Mouse (Mus musculus): Measurements from ENCODE around the gene Sclt1.

Gene Sclt1

GRCm38 (mm10) chr3:41606330-41606664 is 136.0 kb downstream of the Sclt1 start:
- no peak for DNase-seq (ENCODE audit: low spot score)

DNA sequence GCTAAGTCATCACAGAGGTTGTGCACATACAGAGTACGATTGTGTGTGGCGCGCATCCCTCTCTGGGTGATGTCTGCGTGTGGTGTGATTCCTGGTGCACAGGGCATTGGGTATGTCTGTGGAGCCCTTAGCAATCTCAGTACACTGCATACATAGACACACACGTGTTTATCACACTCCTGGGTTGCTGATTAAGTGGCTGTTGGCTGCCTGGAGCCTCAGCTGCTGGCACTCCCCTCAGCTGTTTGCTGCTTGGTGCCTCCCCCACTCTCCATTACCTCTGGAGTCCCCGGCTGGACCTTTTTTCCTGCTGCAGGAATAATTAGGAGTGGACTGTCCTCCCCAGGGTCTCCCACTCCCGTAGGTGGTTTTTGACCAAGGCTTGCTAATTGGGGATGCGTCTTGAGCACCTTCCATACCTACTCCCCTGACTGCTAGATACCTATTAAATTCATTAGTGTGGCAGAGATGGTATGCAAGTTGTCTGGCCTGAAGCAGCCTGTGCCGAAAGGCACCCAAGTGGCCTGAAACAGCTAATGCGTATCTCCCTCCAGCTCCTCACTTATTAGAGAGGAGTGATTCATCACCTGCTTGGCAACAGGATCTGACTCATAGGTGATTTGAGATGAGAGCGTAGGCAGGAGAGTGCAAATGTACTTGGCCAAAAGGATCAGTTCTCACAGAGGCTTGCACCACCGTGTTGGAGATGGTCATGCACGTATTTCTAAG is 136.5 kb downstream of the Sclt1 start:
- DNase-seq (ENCODE audit: low spot score), result no peak

- no peak for DNase-seq (ENCODE audit: low spot score)
Observed at GRCm38 (mm10) chr3:41604629-41605321, 137.5 kb downstream of the Sclt1 start.

- no peak for DNase-seq (ENCODE audit: low spot score)
Observed at GRCm38 (mm10) chr3:41603470-41604019, 138.8 kb downstream of the Sclt1 start.

DNA sequence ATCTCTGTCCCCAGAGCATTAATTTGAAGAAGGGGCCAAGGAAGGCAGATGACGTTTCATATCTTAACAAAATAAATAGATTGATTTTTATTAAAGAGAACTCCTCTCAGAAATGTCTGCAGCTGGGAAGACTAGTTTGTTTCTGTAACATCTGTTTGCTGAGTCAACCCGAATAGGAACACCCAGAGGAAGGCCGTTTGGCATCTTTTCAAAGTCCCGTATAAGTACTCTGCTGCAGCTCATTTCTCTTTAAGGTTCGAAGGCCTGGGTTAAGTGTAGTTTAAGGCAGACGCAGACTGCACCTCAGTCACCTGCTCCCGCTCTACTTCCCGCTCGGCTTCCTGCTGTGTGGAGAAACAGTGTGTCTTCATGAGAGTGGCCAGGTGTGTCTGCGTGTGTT is 139.4 kb downstream of the Sclt1 start:
- no peak for DNase-seq (ENCODE audit: low spot score)

- DNase-seq (ENCODE audit: low spot score), result no peak
Observed at GRCm38 (mm10) chr3:41601226-41602020, 140.9 kb downstream of the Sclt1 start.

- peak; percentile 70 for DNase-seq (ENCODE audit: low spot score)
Observed at GRCm38 (mm10) chr3:41599806-41600589, 142.3 kb downstream of the Sclt1 start.

GRCm38 (mm10) chr3:41599226-41599625 is 143.1 kb downstream of the Sclt1 start:
- no peak for DNase-seq (ENCODE audit: low spot score)

DNA sequence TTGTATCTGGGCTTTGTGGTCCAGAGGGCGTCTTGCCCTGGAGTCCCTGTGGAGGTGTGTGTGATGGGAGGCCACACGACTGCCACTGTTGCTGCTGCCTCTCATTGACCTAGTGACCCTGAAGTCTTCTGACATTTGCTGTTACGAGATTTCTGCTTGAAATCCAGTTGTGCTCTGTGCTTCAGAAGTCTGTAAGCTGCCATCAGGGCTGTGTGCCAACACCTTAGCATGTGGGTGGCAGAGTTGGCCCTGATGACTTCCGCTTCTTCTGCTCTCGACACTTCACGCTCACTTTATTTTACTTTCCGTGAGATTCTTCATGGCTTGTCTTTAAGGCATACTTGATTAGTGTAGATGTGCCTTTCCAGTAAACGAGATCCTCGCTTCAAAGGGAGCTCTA is 143.9 kb downstream of the Sclt1 start:
- DNase-seq (ENCODE audit: low spot score), result no peak

DNA sequence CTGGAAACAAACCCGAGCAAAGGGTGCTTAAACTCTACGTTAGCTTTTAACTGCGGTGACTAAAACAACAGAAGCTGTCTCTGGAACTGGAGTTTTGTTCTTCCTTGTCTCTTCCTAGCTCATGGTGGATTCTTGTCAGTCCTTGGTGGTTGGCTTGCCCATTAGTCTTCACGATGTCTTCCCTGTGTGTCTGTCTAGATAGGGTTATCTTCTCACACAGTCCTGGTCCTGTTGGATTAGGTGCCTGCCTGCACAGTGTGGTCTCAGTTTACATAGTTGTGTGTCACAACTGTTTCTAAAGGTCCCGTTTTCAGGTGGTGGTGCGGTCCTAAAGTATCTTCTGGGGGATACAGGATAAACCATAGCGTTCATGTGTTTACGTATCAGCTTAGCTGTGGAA is 145.3 kb downstream of the Sclt1 start:
- DNase-seq (ENCODE audit: low spot score), result no peak

DNA sequence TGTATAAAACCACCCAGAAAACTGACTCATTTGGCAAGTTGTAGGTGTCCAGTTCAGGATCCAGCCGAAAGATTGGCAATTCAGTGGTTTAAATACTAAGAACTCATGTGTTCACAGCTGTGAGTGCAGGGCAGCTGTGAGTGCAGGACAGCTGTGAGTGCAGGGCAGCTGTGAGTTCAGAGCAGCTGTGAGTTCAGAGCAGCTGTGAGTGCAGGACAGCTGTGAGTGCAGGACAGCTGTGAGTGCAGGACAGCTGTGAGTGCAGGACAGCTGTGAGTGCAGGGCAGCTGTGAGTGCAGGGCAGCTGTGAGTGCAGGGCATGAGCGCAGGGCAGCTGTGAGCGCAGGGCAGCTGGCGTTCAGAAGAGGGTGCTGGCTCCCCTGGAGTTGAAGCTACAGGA is 147.3 kb downstream of the Sclt1 start:
- DNase-seq (ENCODE audit: low spot score), result no peak

DNA sequence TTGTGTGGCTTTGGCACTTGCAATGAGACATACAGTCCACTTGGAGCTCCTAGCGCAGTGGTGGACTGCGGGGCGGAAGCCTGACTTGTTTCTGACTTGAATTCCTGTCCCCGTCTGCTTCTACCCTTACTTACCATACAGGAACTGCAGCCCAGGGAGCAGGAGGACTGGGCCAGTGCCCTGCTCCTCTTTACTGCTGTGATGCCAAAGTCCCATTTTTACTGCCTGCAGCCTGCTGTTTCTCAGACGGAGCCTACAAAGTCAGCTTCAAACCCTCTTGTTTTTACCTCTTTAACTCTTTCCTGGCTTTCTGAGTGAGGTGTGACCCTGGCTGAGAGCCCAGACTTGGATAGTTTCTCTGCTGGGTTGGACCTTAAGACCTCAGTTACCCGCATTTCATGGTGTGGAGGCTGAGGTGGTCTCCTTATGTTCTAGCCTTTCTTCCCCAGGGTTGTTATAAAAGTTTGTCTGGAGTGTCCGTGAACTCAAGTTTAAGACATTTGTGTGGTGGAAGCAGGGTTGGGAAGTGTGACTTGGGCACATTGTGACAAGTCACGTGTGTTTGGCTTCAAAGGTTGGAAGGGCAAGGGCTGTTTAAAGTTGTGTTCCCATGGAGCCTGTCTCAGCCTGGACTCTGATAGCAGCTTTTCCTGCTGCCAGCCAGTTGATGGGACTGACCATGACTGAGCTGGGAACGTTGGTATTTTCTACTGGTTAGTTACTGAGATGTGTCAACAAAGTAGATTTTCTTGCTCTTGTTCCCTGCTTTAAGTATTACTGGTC is 148.0 kb downstream of the Sclt1 start:
- no peak for DNase-seq (ENCODE audit: low spot score)

DNA sequence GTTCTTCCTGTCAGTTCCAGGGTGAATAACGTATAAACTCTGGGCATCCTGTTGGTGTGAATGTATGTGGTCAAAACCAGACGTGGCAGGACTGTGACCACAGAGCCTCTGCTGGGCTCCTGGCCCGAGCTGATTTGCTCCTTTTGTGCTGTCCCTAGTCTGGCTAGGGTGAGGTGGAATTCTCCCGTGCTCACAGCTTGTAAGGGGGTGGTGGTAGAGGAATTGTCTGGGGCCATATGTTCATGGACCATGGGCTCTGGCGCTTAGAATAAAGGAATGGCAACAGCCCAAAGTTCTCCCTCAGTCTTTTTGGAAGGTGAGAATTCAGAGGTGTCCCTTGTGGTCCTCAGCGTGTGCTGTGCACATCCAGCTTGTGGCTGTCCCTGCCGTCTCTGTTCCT is 149.5 kb downstream of the Sclt1 start:
- DNase-seq (ENCODE audit: low spot score), result no peak

- DNase-seq (ENCODE audit: low spot score), result no peak
Observed at GRCm38 (mm10) chr3:41591651-41592170, 150.6 kb downstream of the Sclt1 start.

DNA sequence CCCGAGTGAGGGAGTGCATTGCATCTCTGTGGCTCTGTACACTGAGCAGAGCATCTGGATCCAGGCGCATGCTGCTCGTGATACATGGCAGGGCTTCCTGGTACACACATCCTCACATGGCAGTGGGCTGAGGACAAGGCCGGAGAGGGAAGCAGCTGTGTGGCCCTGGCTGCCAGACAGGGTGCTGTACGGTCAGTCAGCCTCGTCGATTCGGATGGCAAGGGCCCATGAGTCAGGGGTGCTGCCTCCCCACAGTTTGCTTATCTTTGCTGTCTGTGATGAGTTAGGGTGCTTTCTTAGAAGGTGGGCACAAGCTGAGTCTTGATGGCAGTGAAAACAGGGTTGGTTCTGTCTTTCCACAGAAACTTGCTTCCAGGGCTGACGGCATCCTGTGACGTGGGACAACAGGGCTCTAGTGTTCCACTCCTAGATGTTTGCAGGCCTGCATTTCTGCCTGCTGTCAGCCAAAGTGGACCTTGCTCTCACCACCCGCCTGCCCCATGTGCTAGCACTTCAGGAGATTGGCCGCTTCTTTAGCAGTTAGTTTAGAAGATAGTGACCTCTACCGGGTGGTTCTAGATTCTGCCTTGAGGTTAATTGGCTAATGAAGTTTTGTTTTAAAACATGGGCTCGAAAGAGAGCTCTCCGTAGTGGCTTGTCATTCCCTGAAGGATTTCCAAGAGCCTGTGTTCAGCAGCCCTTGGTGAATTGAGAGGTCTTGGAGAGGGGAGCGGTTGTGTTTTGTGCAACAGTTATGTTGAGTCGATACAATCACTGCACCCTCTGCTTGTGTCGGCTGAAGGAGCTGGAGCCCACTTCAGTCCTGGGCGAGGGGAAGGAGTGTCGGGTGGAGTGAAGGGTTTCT is 151.4 kb downstream of the Sclt1 start:
- DNase-seq (ENCODE audit: low spot score), result no peak

GRCm38 (mm10) chr3:41589988-41590387 is 152.3 kb downstream of the Sclt1 start:
- DNase-seq (ENCODE audit: low spot score), result no peak

DNA sequence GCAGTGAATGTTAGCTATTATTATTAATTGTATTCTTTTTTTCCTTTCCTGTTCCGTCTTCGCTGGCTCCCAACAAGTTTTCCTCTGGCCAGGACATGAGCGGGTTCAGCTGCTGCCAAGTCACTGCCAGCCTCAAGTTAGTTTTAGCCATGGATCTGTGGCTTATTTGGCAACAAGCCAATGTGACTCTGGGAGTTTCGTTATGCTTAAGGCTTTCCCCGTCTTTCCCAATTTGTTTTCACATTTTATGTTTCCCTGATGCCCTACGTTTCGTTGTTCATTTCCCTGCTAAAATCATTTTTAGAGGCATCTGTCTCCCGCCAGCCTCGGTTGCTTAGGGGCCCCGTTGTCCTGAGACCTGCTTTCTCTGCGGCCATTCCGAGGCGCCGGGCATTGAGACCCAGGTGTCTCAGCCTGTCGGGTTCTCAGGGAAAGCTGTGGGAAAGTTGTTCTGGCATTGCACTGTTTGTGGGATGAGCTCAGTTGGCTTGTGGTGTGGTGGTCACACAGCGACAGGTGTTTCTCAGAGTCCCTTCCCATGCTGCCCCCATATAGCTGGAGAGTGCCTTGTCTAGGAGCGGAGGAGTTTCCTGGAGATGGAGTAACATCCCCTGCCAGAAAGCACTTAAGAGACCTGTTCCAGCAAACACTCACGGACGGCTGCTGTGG is 152.9 kb downstream of the Sclt1 start:
- no peak for DNase-seq (ENCODE audit: low spot score)

- DNase-seq (ENCODE audit: low spot score), result no peak
Observed at GRCm38 (mm10) chr3:41588495-41588894, 153.8 kb downstream of the Sclt1 start.

DNA sequence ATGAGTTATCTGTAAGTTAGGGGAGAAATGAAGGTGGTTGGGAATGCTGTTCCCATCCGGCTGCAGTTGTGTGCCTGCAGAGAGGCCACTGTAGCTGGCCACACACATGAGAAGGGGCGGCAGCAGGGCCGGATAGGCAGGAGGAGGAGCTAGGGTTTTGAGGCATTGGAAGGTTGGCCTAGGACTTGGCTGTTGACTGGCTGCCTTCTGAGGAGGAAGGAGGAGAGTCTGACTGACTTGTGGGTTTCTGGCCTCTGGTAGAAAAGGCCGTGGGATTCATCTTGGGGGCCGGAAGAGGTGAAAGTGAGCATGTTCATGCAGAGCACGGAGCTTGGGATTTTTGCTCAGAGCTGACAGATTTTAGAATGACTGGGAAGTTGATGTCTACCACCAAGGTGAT is 154.7 kb downstream of the Sclt1 start:
- no peak for DNase-seq (ENCODE audit: low spot score)
